12 mouse cellular contexts compared by ENCODE assay signal in the genomic region with DNA sequence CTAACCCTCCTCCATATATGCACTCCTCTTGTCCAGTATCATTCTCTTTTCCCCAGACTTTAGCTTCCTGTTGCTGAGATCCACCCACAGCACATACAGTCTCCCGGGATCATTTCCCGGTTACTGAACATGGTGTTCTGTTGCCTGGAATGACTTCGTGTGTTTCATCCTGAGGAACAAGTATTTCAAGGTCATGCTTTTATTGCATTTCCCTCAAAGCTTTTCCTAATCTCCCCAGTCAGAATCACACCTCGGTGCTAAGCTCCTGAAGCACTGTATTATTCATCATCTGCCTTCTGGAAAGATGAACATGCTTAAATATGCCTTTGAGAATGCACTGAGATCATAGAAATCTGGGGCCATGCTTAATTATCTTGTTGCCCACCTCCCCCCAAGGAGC.
"Had no signal": no experiment of that assay in that cellular context is flagged by ENCODE, and none has a peak within 500 bp of the region (broad histone marks: within the 10 kb centered on the region; RNA-seq: fewer than 3 reads in every experiment).

No protein-coding gene starts in this region.

- DNase-seq: gastrocnemius, postnatal 14 days; gastrocnemius, postnatal 36 days; heart, adult 11 months; heart, adult 2 months; heart, postnatal 10 days; heart, postnatal 4 days; kidney, adult 18-20 months; kidney, adult 8-10 months; kidney, postnatal 10 days; kidney, postnatal 25 days; kidney, postnatal 4 days; left cerebral cortex, postnatal 4 days had no signal
